Mouse (Mus musculus) kidney, embryonic 16.5 days (tissue): ENCODE measurements around the gene 6030468B19Rik. TPM values are rescaled to one million over a fixed set of nuclear protein-coding genes. Genes with fewer than 3 reads are reported as not detected.

Experiments
- polyA plus RNA-seq: library from polyadenylated mRNA; unstranded; fragments of >200 nt; fragmentation: Nextera tagmentation; extraction: Ambion mirVana; gene quantifications from 2 replicates; pipeline ENCODE4 v1.2.1, GENCODE M21; 2015

6030468B19Rik gene
- polyA plus RNA-seq, 1 experiment from 2014 or later = 0.54 TPM

Other genes starting within 250 kb of the 6030468B19Rik start
- gene Tnrc6c, start 143.4 kb upstream of the 6030468B19Rik start, polyA plus RNA-seq = 9.1 and 10.7 TPM in 2 replicates
- gene Tmc8, start 15.6 kb upstream of the 6030468B19Rik start, polyA plus RNA-seq = 3.6 TPM in 2 replicates
- gene Tmc6, start 15.5 kb upstream of the 6030468B19Rik start, polyA plus RNA-seq = 47.9 and 50.5 TPM in 2 replicates
- gene Gm20708, start 12.0 kb downstream of the 6030468B19Rik start, polyA plus RNA-seq = 0.26 and 0.44 TPM in 2 replicates
- gene Syngr2, start 12.0 kb downstream of the 6030468B19Rik start, polyA plus RNA-seq = 93.2 and 106 TPM in 2 replicates
- gene Afmid, start 28.3 kb downstream of the 6030468B19Rik start, polyA plus RNA-seq = 5.8 and 6.1 TPM in 2 replicates
- gene Tk1, start 28.4 kb downstream of the 6030468B19Rik start, polyA plus RNA-seq = 128 and 136 TPM in 2 replicates
- 284 and 298 TPM in 2 replicates for gene Birc5, start 51.6 kb downstream of the 6030468B19Rik start, polyA plus RNA-seq
- not detected in 2 replicates for gene Tmem235, start 63.1 kb downstream of the 6030468B19Rik start, polyA plus RNA-seq
- 6.9 and 7.7 TPM in 2 replicates for gene Tha1, start 75.8 kb downstream of the 6030468B19Rik start, polyA plus RNA-seq
- 14.6 and 15.9 TPM in 2 replicates for gene Socs3, start 172.4 kb downstream of the 6030468B19Rik start, polyA plus RNA-seq
- gene Pgs1, start 188.6 kb downstream of the 6030468B19Rik start, polyA plus RNA-seq = 37.5 and 41.8 TPM in 2 replicates